Mouse (Mus musculus): ENCODE data around the gene BC005561.

DNA sequence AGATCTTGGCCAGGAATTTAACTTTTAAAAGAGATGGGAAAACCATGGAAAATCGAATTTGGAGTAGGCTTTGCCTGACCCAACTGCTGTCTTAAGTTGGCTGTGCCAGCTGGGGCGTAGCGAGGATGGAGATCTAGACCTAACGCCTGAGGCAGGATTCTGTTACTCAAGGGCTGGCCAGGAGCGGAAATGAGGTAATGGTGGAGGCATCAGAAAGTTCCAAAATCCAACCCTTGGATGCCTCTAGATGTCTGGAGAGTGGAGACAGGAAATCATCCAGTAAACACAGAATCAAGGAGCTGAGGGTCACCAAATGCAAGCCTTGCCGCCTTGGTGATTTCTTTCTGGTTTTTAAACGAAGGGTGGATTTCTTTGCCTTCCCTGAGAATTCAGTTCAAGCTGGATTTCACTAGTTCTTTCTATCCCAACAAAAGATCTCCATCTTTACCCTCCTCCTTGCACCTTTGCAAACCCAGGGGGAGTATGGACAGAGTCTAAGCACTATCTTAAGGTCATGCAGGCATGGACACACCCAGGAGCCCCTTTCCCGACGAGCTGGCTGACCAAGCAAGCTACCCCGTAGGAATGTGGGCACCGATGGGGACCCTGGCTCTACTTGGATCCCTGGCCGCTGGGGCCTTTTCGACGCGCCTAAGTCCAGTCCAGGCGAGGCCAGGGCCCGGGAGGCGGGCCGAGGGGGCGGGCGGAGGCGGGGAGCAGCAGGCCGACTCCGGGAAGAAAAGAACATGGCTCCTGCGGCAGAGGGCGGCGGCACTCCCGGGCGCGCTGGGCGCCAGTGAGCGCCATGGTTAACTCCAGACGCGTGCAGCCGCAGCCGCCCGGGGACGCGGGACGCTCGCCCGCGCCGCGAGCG lies 49.1 kb upstream of the BC005561 start, which contains the start of gene Pkd2:
- no peak for TF ChIP-seq EP300 (IDR thresholded peaks at IDR 0.05; ENCODE audit: low read depth)
- TF ChIP-seq CTCF (IDR thresholded peaks at IDR 0.05; ENCODE audit: low read depth): no peak
